Mouse (Mus musculus) retina, postnatal 7 days (tissue): ENCODE measurements around the gene Olfr1099.

ENCODE experiments used
- DNase-seq: peaks from one replicate; pipeline ENCODE4 v3.0.0-alpha.2; 2012; ENCODE audit warnings: low read depth, low spot score

Olfr1099 gene

DNA sequence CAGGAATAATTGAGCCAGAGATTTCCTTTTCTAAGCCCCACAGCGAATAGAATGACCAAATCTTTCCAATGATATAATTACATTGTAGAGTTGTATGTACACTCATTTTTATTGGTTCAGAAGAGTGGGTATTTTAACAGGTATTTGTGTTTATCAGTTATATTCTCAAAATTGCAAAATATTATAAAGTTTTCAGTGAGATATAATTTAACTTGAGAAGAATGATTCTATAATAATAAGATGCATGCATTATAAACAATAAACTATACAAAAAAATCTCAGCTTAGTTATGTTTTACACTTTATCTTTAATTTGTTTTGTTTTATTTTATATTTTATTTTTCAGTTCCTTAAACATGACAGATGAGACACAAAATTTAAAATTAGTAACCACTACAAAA lies at the start of gene Olfr1099:
Gene Olfr1099 (minus strand): TSS at position 101 of the 400 bp plus-strand sequence.
- DNase-seq = no peak

DNA sequence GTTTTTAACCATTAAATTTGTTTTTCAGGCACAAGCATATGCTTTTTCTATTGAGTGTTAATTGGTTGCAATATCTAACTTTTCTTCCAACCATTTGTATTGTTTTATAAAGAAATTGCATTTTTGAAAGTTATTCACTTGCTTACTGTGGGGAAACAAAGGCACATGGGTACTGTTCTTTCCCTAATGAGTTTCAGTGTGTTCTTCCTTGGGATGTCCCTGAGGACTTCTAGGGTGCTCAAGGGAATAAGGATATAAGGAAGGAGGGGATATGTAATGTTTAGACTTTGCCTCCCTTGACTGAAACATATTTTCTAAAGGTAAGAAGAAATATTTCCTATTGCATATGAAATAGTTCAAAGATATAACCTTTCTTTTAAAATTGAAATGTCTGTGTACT lies 37.6 kb upstream of the Olfr1099 start, which contains the start of gene Olfr1102:
Gene Olfr1102 (plus strand): TSS at position 301 of the 400 bp plus-strand sequence.
- no peak for DNase-seq

DNA sequence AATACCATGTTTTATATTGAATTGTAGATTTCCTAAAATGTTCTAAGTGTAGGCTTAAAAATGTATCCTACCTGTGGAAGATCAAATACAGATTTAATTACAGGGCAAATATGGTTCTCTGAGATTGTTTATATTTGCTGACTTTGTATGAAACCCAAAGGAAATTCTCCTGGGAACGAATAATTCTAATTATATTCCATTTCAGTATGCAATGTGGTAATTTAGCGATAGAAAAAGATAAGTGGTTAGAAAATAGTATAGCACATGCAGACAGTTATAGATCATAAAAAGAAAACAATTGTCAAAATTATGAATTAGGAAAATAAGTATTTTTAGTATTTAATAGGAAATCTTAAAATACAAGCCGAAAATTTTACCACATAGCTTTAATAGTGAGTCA lies 30.6 kb upstream of the Olfr1099 start, which contains the start of gene Olfr1101:
Gene Olfr1101 (minus strand): TSS at position 101 of the 400 bp plus-strand sequence.
- DNase-seq = no peak

- DNase-seq = no peak
Measured at GRCm38 (mm10) chr2:86979854-86980253, 19.4 kb upstream of the Olfr1099 start, which contains the start of gene Olfr1100. TSS of gene Olfr1100 (minus strand) at chr2:86979954.

DNA sequence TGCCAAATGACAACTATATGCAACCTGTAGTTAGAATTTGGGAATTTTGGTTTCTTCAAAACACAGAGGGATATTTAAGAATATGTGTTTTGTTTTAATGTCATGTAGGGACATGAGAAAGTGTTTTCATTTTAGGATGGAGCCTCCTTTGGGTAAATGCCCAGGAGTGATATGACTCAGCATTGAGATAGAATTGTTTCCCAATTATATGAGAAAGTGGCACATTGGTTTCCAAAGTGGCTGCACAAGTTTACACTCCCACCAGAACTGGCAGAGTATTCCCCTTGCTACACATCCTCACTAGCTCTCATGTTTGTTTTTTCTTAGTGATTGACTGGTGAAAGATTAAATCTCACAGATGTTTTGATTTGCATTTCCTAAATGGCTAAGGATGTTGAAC lies 33.9 kb downstream of the Olfr1099 start:
- no peak for DNase-seq

GRCm38 (mm10) chr2:86924445-86924844 lies 36.0 kb downstream of the Olfr1099 start, which contains the start of gene Olfr1098:
TSS of gene Olfr1098 (minus strand) at chr2:86924545.
- DNase-seq = no peak

DNA sequence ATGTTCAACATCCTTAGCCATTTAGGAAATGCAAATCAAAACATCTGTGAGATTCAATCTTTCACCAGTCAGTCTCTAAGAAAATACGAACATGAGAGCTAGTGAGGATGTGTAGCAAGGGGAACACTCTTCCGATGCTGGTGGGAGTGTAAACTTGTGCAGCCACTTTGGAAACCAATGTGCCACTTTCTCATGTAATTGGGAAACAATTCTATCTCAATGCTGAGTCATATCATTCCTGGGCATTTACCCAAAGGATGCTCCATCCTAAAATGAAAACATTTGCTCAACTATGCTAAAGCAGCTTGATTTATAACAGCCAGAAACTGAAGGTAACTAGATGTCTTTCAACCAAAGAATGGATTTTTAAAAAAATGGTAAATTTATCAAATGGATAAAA lies 54.8 kb downstream of the Olfr1099 start:
- no peak for DNase-seq
